Mouse (Mus musculus): ENCODE measurements around the gene Ttc34.

Gene Ttc34

GRCm38 (mm10) chr4:154837170-154837569, at the start of gene Ttc34:
TSS of gene Ttc34 (plus strand) at chr4:154837459.
- DNase-seq (ENCODE audit: low read depth), result peak; percentile 59

DNA sequence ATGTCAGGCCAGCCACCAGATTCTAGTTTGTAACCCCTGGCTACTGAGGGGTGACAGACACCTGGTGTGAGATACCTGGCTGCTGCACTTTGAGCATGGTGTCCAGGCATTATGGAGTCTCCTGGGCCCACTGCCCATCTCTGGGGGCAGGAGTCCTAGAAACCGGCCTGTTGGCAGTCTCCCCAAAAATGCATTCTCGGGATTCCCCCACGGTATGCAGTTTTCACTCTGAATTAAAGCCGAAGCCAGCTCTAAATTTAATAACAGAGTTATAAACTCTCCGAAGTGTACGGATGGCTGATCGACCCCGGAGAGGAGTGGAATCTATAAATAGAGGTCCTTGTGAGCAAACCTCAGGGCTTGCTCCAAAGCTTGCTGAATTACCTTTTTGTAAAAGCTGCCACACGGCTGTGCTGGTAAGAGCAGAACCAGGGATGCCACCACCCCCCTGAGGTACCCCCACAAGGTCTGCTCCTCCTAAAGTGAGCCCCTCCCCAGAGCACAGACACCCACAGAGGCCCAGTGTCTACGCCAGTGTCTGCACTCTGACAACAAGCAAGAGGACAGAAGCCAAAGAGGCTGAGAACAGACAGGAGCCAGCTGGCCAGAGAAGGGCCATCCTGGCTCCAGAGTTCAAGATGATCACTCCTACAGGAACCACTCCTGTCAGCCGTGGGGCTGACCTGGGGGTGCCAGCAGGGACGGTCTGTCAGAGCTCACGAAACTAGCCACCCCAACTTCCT, 49.1 kb upstream of the Ttc34 start:
- no peak for DNase-seq (ENCODE audit: low read depth)

GRCm38 (mm10) chr4:154791894-154792293, 45.4 kb upstream of the Ttc34 start:
- no peak for DNase-seq (ENCODE audit: low read depth)

DNA sequence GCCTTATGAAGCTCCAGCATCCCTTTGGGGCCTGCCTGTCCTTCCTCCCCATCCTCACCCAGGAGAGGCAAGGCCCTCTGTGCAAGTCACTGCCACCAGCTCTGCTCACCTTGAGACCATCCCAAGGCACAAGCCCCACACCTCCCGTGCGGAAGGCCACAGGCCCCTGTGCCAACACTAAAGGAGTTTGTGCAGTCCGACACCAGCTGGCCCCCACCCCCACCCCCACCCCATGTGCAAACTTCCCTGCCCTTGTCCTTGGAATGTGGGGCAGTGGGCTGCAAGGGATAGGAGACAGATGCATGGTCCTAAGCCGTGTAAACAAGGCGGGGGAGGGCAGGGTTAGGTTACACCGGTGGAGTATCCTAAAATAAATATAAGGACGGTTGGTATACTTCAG, 43.8 kb upstream of the Ttc34 start:
- no peak for DNase-seq (ENCODE audit: low read depth)

DNA sequence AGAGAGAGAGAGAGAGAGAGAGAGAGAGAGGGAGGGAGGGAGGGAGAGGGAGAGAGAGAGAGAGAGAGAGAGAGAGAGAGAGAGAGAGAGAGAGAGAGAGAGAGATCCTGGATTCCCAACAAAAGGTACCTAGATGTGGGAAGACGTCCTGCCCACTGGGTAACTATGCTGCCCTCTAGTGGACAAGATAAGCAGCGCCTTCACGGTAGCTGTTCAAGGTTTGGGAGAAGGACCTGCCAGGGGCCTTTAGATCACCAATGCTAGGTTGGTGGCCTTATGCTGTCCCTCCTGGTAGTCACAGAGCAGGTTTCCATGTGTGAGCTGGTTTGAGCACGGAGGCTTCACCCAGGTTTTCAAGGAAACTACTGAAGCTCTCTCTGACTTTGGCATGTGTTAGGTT, 39.4 kb upstream of the Ttc34 start:
- DNase-seq (ENCODE audit: low read depth), result peak; percentile 27

DNA sequence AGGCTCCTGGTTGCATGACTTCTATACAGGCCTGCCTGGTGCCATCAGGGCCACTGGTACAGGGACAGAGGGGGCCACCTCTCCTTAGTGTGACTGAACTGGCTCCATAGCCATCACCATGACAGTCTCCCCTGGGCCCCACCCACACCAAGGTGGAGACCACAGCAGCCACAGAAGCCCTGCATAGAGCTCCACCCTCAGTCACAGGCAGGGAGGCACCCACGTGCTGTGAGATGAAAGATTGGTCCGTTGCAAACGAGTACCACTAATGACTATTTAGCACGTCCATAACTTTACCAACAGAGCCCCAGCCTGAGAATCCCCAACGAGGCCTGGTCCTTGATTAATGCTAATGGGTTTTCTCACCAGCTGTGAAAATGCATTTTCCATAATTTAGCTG, 36.7 kb upstream of the Ttc34 start:
- DNase-seq (ENCODE audit: low read depth), result no peak

DNA sequence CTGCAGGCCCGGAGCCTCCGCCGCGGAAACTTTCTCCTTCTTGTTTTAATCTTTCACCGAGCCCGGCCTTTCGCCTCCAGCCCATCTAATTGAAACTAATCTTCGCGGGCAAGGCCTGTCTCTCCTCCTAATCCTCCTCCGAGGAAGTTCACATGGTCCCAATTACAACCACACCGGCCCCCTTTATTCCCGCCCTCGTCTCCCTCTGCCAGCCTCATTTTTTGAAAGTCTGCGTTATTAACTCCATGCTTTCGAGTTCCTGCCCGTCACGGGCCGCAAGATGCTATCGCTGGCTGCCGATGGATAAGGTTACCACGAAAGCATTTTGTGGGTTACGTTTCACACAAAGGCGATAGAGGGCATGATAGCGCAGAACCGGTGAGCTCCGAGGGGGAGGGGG, 35.0 kb upstream of the Ttc34 start:
- DNase-seq (ENCODE audit: low read depth), result no peak

- peak; percentile 13 for DNase-seq (ENCODE audit: low read depth)
These were observed 11.6 kb upstream of the Ttc34 start for GRCm38 (mm10) chr4:154825662-154826061.

GRCm38 (mm10) chr4:154826224-154826623, 11.0 kb upstream of the Ttc34 start:
- DNase-seq (ENCODE audit: low read depth), result no peak

DNA sequence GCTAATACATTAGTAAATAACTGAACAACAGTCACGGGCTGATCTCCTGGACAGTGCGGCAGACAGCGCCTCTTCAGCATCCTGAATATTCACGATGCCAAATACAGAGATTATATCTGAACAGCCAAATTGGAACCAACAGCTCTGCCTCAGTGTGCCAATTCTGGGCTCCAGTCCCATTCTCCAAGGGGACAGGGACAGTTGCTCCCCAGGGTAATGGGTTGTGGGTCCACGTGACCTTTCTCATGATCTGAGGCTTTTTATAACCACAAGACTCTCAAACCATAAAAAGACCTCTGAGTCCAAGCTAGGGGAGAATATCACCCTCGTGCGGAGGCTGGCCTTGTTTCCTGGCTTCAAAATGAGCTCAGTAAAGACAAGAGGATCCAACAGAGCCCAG, 10.1 kb upstream of the Ttc34 start:
- DNase-seq (ENCODE audit: low read depth), result no peak

DNA sequence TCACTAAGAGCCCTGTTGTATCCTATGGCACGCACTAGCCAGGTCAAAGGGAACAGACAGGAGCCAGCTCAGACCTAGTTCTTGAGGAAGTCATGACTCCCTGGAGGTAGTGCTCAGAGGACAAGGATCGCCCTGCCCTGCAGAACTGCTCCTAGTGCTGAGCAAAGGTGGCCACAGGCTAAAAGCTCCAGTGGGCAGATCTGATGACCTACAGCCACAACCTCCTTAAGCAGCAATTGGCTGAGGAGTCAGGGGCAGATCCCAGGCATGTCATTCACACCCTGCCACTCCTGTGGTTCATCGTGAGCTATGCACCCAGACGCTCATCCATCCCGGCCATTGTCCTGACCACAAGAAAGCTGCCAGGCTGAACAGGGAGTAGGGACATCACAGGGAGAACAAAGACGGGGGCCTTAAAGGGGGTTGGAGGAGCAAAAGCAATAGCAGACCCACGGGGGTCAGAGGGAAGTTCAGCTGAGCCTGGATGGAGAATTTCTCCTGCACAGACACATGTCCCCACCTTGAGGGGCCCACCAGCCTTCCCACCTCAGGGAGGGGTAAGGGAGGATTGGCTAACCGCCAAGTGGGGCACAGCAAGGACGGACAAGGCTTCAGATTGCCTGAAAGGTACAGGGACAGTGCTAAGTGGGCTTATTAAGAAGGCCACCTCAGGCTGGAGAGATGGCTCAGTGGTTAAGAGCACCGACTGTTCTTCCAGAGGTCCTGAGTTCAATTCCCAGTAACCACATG, 9.2 kb upstream of the Ttc34 start:
- no peak for DNase-seq (ENCODE audit: low read depth)

DNA sequence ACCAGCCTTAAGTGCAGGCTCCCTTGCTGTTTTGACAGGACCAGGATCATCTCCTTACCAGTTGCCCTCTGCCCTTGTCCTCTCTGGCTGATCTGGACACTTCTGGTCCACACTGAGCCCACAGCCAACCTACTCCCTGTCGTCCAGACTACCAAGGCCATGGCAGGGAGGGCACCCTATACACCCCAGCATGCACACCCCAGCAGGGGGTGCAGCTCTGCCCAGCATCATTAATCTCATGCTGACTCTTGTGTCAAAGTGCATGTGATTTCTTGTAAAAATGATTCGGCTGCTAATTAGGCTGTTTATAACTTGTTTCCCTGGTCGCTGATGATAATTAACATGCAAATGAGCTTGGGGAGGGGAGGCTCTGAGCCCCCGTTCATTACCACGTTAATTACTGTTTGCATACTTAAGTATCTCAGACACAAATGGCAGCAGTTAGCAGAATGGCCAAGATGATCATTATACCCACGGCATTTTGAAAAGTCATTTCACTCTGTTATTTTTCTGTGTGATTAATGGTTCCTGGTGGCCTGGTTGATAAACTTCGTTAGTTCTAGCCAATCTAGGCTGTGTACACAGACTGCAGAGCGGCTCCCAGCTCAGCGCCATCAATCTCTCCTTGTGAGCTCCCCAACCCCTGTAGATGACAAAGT, 5.2 kb upstream of the Ttc34 start:
- no peak for DNase-seq (ENCODE audit: low read depth)

DNA sequence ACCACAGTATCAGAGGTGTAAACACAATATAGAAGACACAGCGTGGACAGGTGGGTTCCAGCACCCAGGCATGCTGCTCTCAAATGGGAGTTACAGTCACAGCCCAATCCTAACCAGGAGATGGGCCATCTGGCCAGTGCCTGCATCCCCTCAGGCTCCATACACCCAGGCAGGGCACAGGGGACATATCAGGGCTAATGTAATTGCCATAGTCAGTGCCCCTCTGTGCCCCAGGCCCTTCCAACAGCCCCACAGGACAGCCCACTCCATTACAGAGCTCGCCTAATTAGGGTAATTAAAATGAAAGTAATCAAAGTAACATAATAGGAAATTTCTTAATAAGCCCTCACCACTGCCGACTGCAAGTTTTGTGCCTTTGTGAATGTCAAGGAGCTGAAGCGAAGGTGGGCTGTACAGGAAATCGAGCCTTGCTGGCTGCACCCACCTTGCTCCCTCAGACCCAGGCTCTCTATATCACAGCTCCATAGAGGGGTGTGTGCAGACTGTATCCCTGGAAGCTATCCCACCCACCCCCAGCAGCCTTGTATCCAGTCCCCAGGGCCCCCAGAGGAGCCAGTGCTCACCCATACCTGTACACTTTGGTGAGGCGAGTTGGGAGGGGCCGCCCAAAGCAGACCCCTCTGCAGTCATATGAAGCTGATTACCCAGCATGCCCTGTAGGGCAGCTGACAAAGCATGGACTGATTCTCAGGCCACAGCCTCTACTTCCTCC, 910 bp upstream of the Ttc34 start:
- no peak for DNase-seq (ENCODE audit: low read depth)

DNA sequence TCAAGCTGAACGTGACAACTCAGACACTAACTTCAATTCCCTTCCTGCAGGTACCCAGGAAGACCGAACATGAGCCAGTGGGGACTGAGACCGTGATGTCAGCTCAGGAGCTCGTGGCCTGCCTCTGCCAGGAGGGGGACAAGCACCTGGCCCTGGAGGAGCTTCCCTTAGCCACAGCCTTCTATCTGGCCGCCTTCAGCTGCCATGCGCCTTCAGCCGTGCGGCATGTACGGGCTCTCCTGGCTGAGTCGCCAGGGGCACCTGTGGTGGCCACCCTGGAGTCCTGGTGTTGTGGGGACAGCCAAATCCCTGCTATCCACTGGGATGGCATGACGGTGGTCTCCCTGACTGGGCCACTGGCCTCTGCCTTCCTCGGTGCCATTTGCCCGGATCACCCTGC, 1.5 kb downstream of the Ttc34 start:
- DNase-seq (ENCODE audit: low read depth), result no peak

DNA sequence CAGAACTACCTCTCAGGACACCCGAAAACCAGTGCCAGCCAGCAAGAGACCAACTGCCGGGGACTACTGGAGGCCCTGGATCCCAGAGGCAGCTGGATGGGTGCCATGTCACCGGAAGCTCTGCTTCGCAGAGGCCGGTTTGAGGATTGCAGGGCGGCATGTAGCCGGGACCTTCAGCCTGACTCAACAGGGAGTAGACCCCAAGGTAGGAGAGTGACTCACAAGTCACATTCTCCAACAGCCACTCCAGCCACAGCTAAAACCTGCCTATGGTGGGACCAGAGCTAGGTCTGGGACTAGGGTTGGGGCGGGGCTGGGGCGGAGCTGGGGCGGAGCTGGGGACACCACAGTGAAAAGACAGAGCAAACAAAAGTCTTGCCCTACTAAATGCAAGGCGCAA, 2.1 kb downstream of the Ttc34 start:
- peak; percentile 31 for DNase-seq (ENCODE audit: low read depth)

GRCm38 (mm10) chr4:154852696-154853095, 15.4 kb downstream of the Ttc34 start:
- DNase-seq (ENCODE audit: low read depth), result no peak

- DNase-seq (ENCODE audit: low read depth), result no peak
These were observed 16.6 kb downstream of the Ttc34 start for GRCm38 (mm10) chr4:154853881-154854280.

DNA sequence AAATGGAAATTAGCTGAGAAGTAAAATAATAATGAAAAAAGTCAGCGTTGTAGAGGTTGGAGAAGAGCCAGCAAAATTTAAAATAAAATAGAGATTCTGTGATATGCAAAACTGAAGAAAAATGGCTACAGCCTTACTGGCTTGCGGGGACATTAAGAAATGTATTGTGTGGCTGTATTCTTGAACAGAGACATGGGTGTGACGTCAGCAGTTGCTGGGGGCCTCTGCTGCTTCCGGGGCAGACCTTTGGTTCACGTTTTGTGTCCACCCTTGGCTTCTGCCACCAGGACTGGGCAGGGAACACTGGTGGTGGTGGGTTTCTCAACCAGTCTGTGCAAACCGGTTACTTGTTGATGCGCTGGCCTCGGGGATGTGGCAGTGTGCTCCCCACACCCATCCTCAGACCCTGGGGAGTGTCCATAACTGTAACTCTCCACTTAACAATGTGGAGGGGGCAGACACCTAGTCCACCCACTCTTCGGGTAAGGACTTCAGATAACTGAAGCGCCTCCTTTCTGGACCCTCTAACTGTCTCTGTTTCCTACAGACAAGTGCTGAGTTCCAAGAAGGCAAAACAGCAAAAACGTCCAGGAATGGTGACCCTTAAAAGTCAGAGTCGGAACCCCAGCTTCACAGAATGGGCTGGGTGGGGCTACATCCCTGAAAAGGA, 17.6 kb downstream of the Ttc34 start:
- no peak for DNase-seq (ENCODE audit: low read depth)

DNA sequence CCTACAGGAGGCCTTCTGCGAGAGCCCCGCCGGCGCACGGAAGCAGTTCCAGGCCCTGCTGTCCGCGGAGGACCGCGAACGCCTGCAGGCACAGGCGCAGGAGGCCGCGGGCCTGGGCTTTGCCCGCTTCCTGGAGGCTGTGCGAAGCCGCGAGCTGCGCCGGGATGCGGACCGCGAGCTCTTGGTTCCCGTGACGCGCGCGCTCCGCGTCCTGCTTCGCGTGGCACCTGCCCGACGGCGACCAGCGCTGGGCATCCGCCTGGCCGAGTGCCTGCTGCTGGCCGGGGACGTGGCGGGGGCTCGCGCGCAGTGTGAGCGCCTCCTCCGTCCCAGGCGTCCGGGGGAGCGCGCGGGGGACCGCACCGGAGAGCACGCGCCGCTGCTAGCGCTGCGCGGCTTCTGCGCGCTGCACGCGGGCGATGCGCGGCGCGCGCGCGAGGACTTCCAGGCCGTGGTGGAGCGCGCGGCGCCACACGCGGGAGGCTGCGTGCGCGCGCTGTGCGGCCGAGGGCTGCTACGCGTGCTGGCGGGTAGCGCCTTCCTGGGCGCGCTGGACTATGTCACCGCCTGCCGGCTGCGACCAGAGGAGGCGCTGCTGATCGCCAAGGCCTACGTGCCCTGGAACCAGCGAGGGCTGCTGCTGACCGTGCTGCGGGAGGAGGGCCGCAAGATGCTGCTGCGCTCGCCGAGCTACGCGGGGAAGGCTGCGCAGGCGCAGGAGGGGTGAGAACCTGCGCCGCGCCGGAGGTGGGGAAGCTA, 18.6 kb downstream of the Ttc34 start:
- DNase-seq (ENCODE audit: low read depth), result no peak

DNA sequence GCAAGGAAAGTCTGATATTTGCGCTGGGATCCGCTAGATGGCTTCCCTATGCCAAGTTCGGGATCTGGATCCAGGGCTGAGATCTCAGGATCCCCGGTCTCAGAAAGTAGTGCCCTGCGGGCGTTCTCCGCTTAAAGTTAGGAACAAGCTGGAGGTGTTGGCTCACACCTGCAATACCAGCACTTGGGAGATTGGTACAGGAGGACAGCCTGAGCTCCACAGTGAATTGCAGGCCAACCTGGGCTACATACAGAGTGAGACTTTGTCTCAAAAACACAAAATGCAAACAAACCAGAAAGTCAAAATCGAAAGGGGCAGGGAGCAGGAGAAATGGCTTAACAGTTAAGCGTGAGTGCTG, 19.2 kb downstream of the Ttc34 start:
- DNase-seq (ENCODE audit: low read depth), result no peak

DNA sequence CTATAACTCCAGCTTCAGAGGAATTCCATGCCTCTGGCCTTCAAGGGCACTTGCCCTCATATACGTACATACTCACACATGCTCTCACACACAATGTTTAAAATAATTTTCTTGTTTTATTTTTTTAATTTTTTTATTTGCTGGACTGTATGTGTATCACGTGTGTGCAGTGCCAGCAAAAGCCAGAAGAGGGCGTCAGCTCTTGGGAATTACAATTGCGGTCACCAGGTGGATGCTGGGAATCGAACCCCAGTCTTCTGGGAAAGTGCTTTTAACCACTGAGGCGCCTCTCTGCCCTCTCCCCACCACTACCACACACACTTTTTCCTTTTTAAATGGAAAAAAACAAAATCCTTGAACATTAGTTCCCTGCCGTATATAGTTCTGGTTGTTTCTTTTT, 19.6 kb downstream of the Ttc34 start:
- no peak for DNase-seq (ENCODE audit: low read depth)
